In genomic region chr8:63895096-63895495, GRCm38 (mm10) we compare ENCODE assay signal across 37 mouse cellular contexts. TPM values are rescaled to one million over a fixed set of nuclear protein-coding genes. Genes with fewer than 3 reads are reported as not detected.
"Had no signal": no experiment of that assay in that cellular context is flagged by ENCODE, and none has a peak within 500 bp of the region (broad histone marks: within the 10 kb centered on the region; RNA-seq: fewer than 3 reads in every experiment).

No protein-coding gene starts in this region.

- H3K9me3 ChIP-seq: limb, embryonic 10.5 days; limb, embryonic 12.5 days; limb, embryonic 13.5 days; limb, embryonic 15.5 days; liver, embryonic 12.5 days; liver, embryonic 13.5 days; liver, embryonic 15.5 days; lung, embryonic 15.5 days; megakaryocyte, embryonic 14.5 days; midbrain, embryonic 10.5 days; midbrain, embryonic 12.5 days; midbrain, embryonic 13.5 days; midbrain, embryonic 15.5 days had no signal

- DNase-seq: left cerebral cortex, postnatal 4 days; liver; liver, embryonic 13.5 days; liver, postnatal 0 days; lung, adult 18-20 months; lung, adult 2 months; lung, embryonic 14.5 days; lung, postnatal 10 days; lung, postnatal 14 days; lung, postnatal 36 days; lung, postnatal 4 days; midbrain, embryonic 14.5 days had no signal

- H3K4me1 ChIP-seq: limb, embryonic 10.5 days; limb, embryonic 12.5 days; limb, embryonic 13.5 days; limb, embryonic 15.5 days; liver, embryonic 12.5 days; liver, embryonic 13.5 days; liver, embryonic 15.5 days; lung, embryonic 15.5 days; megakaryocyte, embryonic 14.5 days; midbrain, embryonic 10.5 days; midbrain, embryonic 12.5 days; midbrain, embryonic 13.5 days; midbrain, embryonic 15.5 days had no signal

- H3K36me3 ChIP-seq: limb, embryonic 10.5 days; limb, embryonic 12.5 days; limb, embryonic 13.5 days; limb, embryonic 15.5 days; liver, embryonic 12.5 days; liver, embryonic 13.5 days; liver, embryonic 15.5 days; lung, embryonic 15.5 days; midbrain, embryonic 10.5 days; midbrain, embryonic 12.5 days; midbrain, embryonic 13.5 days; midbrain, embryonic 15.5 days had no signal

- ATAC-seq: liver, embryonic 12.5 days; liver, postnatal 0 days; lung, postnatal 0 days; midbrain, embryonic 13.5 days; midbrain, embryonic 15.5 days; midbrain, embryonic 16.5 days had no signal

- H3K9ac ChIP-seq: limb, embryonic 12.5 days; limb, embryonic 13.5 days; limb, embryonic 15.5 days; liver, embryonic 12.5 days; liver, embryonic 13.5 days; liver, embryonic 14.5 days; liver, embryonic 15.5 days; liver, postnatal 0 days; lung, embryonic 14.5 days; lung, embryonic 15.5 days; midbrain, embryonic 12.5 days; midbrain, embryonic 13.5 days; midbrain, embryonic 15.5 days had no signal

- H3K4me2 ChIP-seq: limb, embryonic 12.5 days; limb, embryonic 13.5 days; limb, embryonic 15.5 days; liver, embryonic 11.5 days; liver, embryonic 12.5 days; liver, embryonic 13.5 days; liver, embryonic 15.5 days; lung, embryonic 14.5 days; lung, embryonic 15.5 days; midbrain, embryonic 11.5 days; midbrain, embryonic 12.5 days; midbrain, embryonic 13.5 days; midbrain, embryonic 15.5 days had no signal

- H3K4me3 ChIP-seq: limb, embryonic 10.5 days; limb, embryonic 12.5 days; limb, embryonic 13.5 days; limb, embryonic 15.5 days; liver, embryonic 12.5 days; liver, embryonic 13.5 days; liver, embryonic 15.5 days; lung, embryonic 15.5 days; megakaryocyte, embryonic 14.5 days; midbrain, embryonic 10.5 days; midbrain, embryonic 12.5 days; midbrain, embryonic 13.5 days; midbrain, embryonic 15.5 days; myocyte had no signal

- H3K27me3 ChIP-seq: limb, embryonic 12.5 days; limb, embryonic 13.5 days; limb, embryonic 15.5 days; liver, embryonic 12.5 days; liver, embryonic 13.5 days; liver, embryonic 15.5 days; lung, embryonic 15.5 days; megakaryocyte, embryonic 14.5 days; midbrain, embryonic 12.5 days; midbrain, embryonic 13.5 days; midbrain, embryonic 15.5 days had no signal

- H3K27ac ChIP-seq: limb, embryonic 10.5 days; limb, embryonic 12.5 days; limb, embryonic 13.5 days; limb, embryonic 15.5 days; liver, embryonic 12.5 days; liver, embryonic 13.5 days; liver, embryonic 14.5 days; liver, embryonic 15.5 days; lung, embryonic 15.5 days; macrophage; midbrain, embryonic 10.5 days; midbrain, embryonic 12.5 days; midbrain, embryonic 13.5 days; midbrain, embryonic 15.5 days had no signal

RNA-seq across cellular contexts. Expression of gene Sgo2b, which starts 57.0 kb away (rescaled TPM):
- polyA plus RNA-seq: limb, embryonic 11.5 days; limb, embryonic 12.5 days; limb, embryonic 13.5 days; limb, embryonic 14.5 days; limb, embryonic 15.5 days; liver, adult 2 months; liver, embryonic 11.5 days; liver, embryonic 12.5 days; liver, embryonic 13.5 days; liver, embryonic 14.5 days; liver, embryonic 15.5 days; liver, embryonic 16.5 days; liver, postnatal 0 days; lung, adult 2 months; lung, embryonic 14.5 days; lung, embryonic 15.5 days; lung, embryonic 16.5 days; lung, postnatal 0 days; macrophage; midbrain, embryonic 10.5 days; midbrain, embryonic 11.5 days; midbrain, embryonic 12.5 days; midbrain, embryonic 13.5 days; midbrain, embryonic 14.5 days; midbrain, embryonic 15.5 days; midbrain, embryonic 16.5 days; myocyte; neural tube, embryonic 11.5 days had no signal
